Mouse (Mus musculus) heart, embryonic 15.5 days (tissue): ENCODE data around the gene Gm36210. TPM values are rescaled to one million over a fixed set of nuclear protein-coding genes. Genes with fewer than 3 reads are reported as not detected.
"Not testable (repeated sequence)": the region's sequence is repeated elsewhere in the genome, so short reads cannot be mapped to it uniquely, and the experiment has no call there.

Experiments used
- ATAC-seq: fragments of 200-750 bp; cut with Nextera tagmentation; replicated peaks from 2 replicates; pipeline ENCODE4 v1.8.0; 2017; ENCODE audit warnings: low read depth, moderate TSS enrichment; ENCODE audit not compliant: insufficient number of reproducible peaks, insufficient read depth, low FRiP score
- H3K27ac ChIP-seq: fragments of 300-500 bp; sonication (generic); 2 replicates; pipeline ENCODE4 v1.5.1; 2015; ENCODE audit warnings: mild to moderate bottlenecking, inconsistent platforms
- H3K27me3 ChIP-seq: fragments of 300-500 bp; sonication (generic); 2 replicates; pipeline ENCODE4 v1.6.1; 2015; ENCODE audit warnings: inconsistent platforms
- H3K36me3 ChIP-seq: fragments of 300-500 bp; sonication (generic); 2 replicates; pipeline ENCODE4 v1.6.1; 2015; ENCODE audit warnings: mild to moderate bottlenecking, inconsistent platforms
- H3K4me1 ChIP-seq: fragments of 300-500 bp; sonication (generic); replicated peaks from 2 replicates; pipeline ENCODE4 v1.6.1; 2015; ENCODE audit warnings: inconsistent platforms
- H3K4me2 ChIP-seq: fragments of 300-500 bp; sonication (generic); 2 replicates; pipeline ENCODE4 v1.6.1; 2015; ENCODE audit warnings: inconsistent platforms, mild to moderate bottlenecking, moderate library complexity
- H3K4me3 ChIP-seq: fragments of 300-500 bp; sonication (generic); 2 replicates; pipeline ENCODE4 v1.5.1; 2015; ENCODE audit warnings: mild to moderate bottlenecking, inconsistent platforms
- H3K9ac ChIP-seq: fragments of 300-500 bp; sonication (generic); 2 replicates; pipeline ENCODE4 v1.6.1; 2015; ENCODE audit warnings: mild to moderate bottlenecking, inconsistent platforms
- H3K9me3 ChIP-seq: fragments of 300-500 bp; sonication (generic); replicated peaks from 2 replicates; pipeline ENCODE4 v1.6.1; 2016; ENCODE audit warnings: inconsistent platforms
- WGBS: fragments of 180-500 bp; shearing (Covaris S2); methylation state at CpG from one replicate; pipeline ENCODE4 v1.1.7; 2015; ENCODE audit warnings: mixed read lengths; 5-methylcytosine and 5-hydroxymethylcytosine counted together
- polyA plus RNA-seq: library from polyadenylated mRNA; unstranded; fragments of >200 nt; fragmentation: Nextera tagmentation; extraction: Ambion mirVana; gene quantifications from 2 replicates; pipeline ENCODE4 v1.2.1, GENCODE M21; 2015

Gene Gm36210
- polyA plus RNA-seq, 1 experiment from 2014 or later = not detected

GRCm38 (mm10) chr7:4877226-4877625, 29.1 kb downstream of the Gm36210 start:
- H3K9me3 ChIP-seq = no peaks in the 10 kb centered on the region
- no peaks in the 10 kb centered on the region for H3K36me3 ChIP-seq
- H3K4me3 ChIP-seq = peak overlapping the region; percentile 62
- H3K9ac ChIP-seq = peak overlapping the region; percentile 63
- H3K27me3 ChIP-seq = no peaks in the 10 kb centered on the region
- H3K27ac ChIP-seq = peak overlapping the region; percentile 63
- WGBS = 10% methylated on average over 11 of the region's 11 CpGs
- H3K4me2 ChIP-seq = peak overlapping the region; percentile 87
- ATAC-seq = peak; percentile 5; the same call in 1 of the 2 replicates
- H3K4me1 ChIP-seq = peaks cover 16% of the 10 kb centered on the region

GRCm38 (mm10) chr7:4876753-4877221, 29.5 kb downstream of the Gm36210 start, which contains the start of gene Isoc2a:
Gene Isoc2a, plus strand, starts transcription at chr7:4877153.
- Histone ChIP-seq H3K36me3 (no peaks in the 10 kb centered on the region), H3K27ac (peak within 1 kb of the TSS; percentile 63), H3K4me3 (peak within 1 kb of the TSS; percentile 62), H3K4me1 (peaks cover 16% of the 10 kb centered on the region), H3K4me2 (peak within 1 kb of the TSS; percentile 87), H3K9me3 (no peaks in the 10 kb centered on the region), H3K9ac (peak within 1 kb of the TSS; percentile 63), H3K27me3 (no peaks in the 10 kb centered on the region)
- peak; percentile 100 for ATAC-seq
- WGBS = 1% methylated on average over 22 of the region's 22 CpGs

GRCm38 (mm10) chr7:4870133-4870532, 36.2 kb downstream of the Gm36210 start, which contains the start of gene Isoc2b:
Gene Isoc2b, minus strand, starts transcription at chr7:4870258.
- no peak within 1 kb of the TSS for H3K4me2 ChIP-seq
- H3K36me3 ChIP-seq = no peaks in the 10 kb centered on the region
- H3K27ac ChIP-seq = no peak within 1 kb of the TSS
- H3K4me1 ChIP-seq = peaks cover 18% of the 10 kb centered on the region
- ATAC-seq = no peak
- no peaks in the 10 kb centered on the region for H3K9me3 ChIP-seq
- H3K4me3 ChIP-seq = no peak within 1 kb of the TSS
- no peak within 1 kb of the TSS for H3K9ac ChIP-seq
- no peaks in the 10 kb centered on the region for H3K27me3 ChIP-seq
- 53% methylated on average over 6 of the region's 6 CpGs for WGBS

DNA sequence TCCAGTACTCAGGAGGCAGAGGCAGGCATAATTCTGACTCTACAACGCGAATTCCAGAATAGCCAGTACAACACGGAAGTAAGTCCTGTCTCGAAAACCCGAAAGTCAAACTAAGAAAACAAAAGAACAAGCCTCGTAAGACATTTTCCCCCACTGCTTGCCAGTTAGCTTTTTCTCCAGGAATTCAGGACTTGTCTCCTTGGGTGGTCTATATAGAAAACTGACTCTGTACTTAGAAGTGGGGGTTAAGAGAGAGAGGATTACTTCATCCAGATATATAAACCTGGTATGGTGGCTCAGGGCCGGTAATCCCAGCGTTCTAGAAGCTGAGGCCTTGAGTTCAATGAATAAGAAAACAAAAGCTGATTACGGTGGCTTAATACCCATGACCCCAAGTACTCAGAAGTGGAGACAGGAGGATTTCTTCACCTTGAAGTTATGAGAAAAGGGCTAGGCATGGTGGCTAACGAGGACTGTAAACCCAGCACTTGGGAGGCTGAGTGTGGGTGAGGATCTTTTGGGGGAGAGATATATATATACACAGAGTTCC, 39.6 kb downstream of the Gm36210 start:
- Histone ChIP-seq H3K27me3 (no peaks in the 10 kb centered on the region), H3K36me3 (no peaks in the 10 kb centered on the region), H3K4me3 (peak overlapping the region; percentile 67), H3K4me2 (peak overlapping the region; percentile 67), H3K9me3 (no peaks in the 10 kb centered on the region), H3K4me1 (peaks cover 27% of the 10 kb centered on the region), H3K27ac (peak overlapping the region; percentile 68), H3K9ac (peak overlapping the region; percentile 68)
- WGBS = 36% methylated on average over 10 of the region's 10 CpGs
- ATAC-seq = no peak

DNA sequence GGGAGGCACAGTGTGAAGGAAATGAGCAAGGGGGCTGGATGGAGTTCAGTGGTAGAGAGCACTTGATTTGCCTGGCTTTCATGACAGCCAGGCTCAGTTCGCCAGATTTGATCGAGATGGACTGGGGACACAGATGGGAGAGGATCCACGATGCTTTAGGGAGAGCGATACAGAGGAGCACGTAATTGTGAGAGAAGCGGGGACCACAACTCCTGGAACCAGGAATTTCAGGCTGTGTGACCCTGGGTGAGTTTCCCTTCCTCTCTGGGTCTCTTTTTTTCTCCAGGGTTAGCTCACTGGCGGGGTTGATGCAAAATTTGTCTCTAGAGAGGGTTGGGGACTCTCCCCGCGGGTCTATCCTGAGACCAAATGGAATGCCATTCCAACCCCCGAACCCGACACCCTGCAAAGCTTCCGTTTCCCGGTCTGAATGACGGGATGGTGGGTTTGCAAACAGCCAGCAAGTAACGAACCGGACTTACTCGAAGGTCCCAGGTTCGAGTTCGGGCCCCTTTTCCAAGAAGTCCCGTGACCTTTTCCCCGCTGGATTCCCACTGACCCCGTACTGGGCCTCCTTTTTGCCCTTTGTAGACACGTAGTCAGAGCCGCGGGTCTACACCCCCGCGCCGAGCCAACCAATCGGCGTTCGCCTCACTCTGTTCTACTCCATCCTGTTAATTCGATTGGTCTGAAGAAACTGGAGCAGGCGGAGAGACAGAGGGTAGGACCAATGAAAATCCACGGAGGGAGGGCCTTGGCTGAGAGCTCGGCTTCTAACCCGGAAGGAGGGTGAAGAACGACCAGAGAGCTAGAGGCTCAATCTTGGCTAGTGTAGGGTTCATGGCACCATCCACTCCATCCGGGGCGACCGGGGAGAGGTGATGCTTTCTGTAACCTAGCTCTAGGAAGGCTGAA, 40.5 kb downstream of the Gm36210 start:
- H3K27me3 ChIP-seq = no peaks in the 10 kb centered on the region
- no peaks in the 10 kb centered on the region for H3K9me3 ChIP-seq
- H3K4me1 ChIP-seq = peaks cover 27% of the 10 kb centered on the region
- peak overlapping the region; percentile 67 for H3K4me2 ChIP-seq
- peak overlapping the region; percentile 68 for H3K27ac ChIP-seq
- 4% methylated on average over 40 of the region's 40 CpGs for WGBS
- peak overlapping the region; percentile 68 for H3K9ac ChIP-seq
- ATAC-seq = peak; percentile 99
- H3K36me3 ChIP-seq = no peaks in the 10 kb centered on the region
- H3K4me3 ChIP-seq = peak overlapping the region; percentile 67

GRCm38 (mm10) chr7:4865090-4865489, 41.2 kb downstream of the Gm36210 start:
- ATAC-seq = no peak
- no peaks in the 10 kb centered on the region for H3K36me3 ChIP-seq
- peak overlapping the region; percentile 67 for H3K4me2 ChIP-seq
- no peaks in the 10 kb centered on the region for H3K27me3 ChIP-seq
- H3K9me3 ChIP-seq = no peaks in the 10 kb centered on the region
- peak overlapping the region; percentile 67 for H3K4me3 ChIP-seq
- 68% methylated on average over 5 of the region's 5 CpGs for WGBS
- H3K9ac ChIP-seq = no peak overlapping the region
- peaks cover 27% of the 10 kb centered on the region for H3K4me1 ChIP-seq
- peak overlapping the region; percentile 65; the same call in 1 of the 2 replicates for H3K27ac ChIP-seq

DNA sequence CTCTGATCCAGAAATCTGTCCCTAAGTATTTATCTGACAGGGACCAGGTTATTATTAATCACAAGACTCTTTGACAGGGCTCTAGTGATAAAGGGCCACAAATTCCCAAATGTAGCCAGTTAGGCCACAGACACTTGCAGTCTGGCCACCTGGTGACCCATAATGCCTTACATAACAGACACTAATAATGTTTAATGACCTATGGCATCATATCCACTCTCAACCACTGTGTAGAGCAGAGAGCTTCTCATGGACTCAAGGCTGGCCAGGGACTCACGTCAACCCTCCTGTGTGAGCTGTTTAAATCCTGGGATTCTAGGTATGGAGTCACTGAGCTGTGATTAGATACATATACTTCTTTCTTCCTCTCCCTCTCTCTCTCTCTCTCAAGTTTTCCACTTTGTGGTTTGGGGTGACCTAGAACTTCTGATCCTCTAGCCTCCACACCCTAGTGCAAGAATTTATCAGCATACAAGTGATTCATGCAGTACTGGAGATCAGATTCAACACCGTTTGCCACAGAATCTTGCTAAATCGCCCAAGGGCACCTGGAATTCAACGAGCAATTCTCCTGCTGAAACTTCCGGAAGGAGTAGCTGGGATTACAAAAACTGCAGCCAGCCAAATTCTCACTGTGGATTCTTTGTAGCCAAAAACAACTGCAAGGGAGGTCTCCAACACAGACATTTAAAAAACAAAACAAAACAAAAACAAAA, 42.0 kb downstream of the Gm36210 start:
- ATAC-seq = no peak
- Histone ChIP-seq H3K4me1 (peaks cover 27% of the 10 kb centered on the region), H3K4me3 (no peak overlapping the region), H3K36me3 (no peaks in the 10 kb centered on the region), H3K4me2 (no peak overlapping the region), H3K27me3 (no peaks in the 10 kb centered on the region), H3K9ac (no peak overlapping the region), H3K9me3 (no peaks in the 10 kb centered on the region), H3K27ac (no peak overlapping the region)
- WGBS = 86% methylated on average over 5 of the region's 5 CpGs

- Histone ChIP-seq H3K9ac (no peak overlapping the region), H3K9me3 (no peaks in the 10 kb centered on the region), H3K4me1 (peaks cover 27% of the 10 kb centered on the region), H3K36me3 (no peaks in the 10 kb centered on the region), H3K27me3 (no peaks in the 10 kb centered on the region), H3K27ac (peak overlapping the region; percentile 55), H3K4me2 (no peak overlapping the region), H3K4me3 (no peak overlapping the region)
- WGBS = 66% methylated on average over 7 of the region's 7 CpGs
- no peak for ATAC-seq
These were observed 42.7 kb downstream of the Gm36210 start for GRCm38 (mm10) chr7:4863541-4864080.

- no peak for ATAC-seq
- peak overlapping the region; percentile 55 for H3K27ac ChIP-seq
These were observed 43.3 kb downstream of the Gm36210 start for GRCm38 (mm10) chr7:4863041-4863440.

DNA sequence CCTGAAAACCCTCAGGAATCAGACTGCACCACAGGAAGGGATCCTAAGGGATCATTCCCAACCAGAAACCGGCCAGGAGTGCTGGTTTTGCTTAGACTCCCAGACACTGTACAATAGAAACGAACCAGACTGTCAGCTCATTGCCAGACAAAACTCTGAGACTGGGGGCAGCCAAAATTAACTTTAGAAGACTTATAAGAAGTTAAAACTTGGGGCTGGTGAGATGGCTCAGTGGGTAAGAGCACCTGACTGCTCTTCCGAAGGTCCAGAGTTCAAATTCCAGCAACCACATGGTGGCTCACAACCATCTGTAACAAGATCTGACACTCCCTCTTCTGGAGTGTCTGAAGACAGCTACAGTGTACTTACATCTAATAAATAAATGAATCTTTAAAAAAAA, 45.4 kb downstream of the Gm36210 start:
- not testable (repeated sequence) for ATAC-seq, H3K27ac ChIP-seq, H3K27me3 ChIP-seq, H3K4me3 ChIP-seq, H3K9ac ChIP-seq, H3K9me3 ChIP-seq, H3K36me3 ChIP-seq, H3K4me2 ChIP-seq
- H3K4me1 ChIP-seq = peaks cover 13% of the 10 kb centered on the region
- 73% methylated on average over 3 of the region's 3 CpGs for WGBS

More at GRCm38 (mm10) chr7:4863041-4863440, 43.3 kb downstream of the Gm36210 start:
- Histone ChIP-seq H3K4me3 (no peak overlapping the region), H3K9me3 (no peaks in the 10 kb centered on the region), H3K4me1 (peaks cover 25% of the 10 kb centered on the region), H3K4me2 (no peak overlapping the region), H3K27me3 (no peaks in the 10 kb centered on the region), H3K9ac (no peak overlapping the region), H3K36me3 (no peaks in the 10 kb centered on the region)
- 14% methylated on average over 1 of the region's 1 CpGs for WGBS
